Mouse (Mus musculus) frontal cortex, adult 2 months (tissue): ENCODE measurements around the gene Sprr2a3. TPM values are rescaled to one million over a fixed set of nuclear protein-coding genes. Genes with fewer than 3 reads are reported as not detected.

ENCODE experiments used
- polyA plus RNA-seq: library from polyadenylated mRNA; depleted of rRNA; stranded (reverse); fragments of >200 nt; gene quantifications from 2 replicates; pipeline ENCODE4 v1.2.3, GENCODE M21; 2012; rRNA removed

Gene Sprr2a3
- polyA plus RNA-seq, 1 experiment = not detected

Other genes starting within 250 kb of the Sprr2a3 start
- gene Lor, start 202.3 kb upstream of the Sprr2a3 start, polyA plus RNA-seq = 5.2 and 5.4 TPM in 2 replicates
- not detected in 2 replicates for gene Prr9, start 161.5 kb upstream of the Sprr2a3 start, polyA plus RNA-seq
- gene Lelp1, start 142.7 kb upstream of the Sprr2a3 start, polyA plus RNA-seq = not detected in 2 replicates
- gene Sprr2a1, start 69.6 kb upstream of the Sprr2a3 start, polyA plus RNA-seq = 0.06 TPM in 1 of 2 replicates, not detected in the other
- gene Sprr2a2, start 69.5 kb upstream of the Sprr2a3 start, polyA plus RNA-seq = 1.9 and 3.7 TPM in 2 replicates
- not detected in 2 replicates for gene Sprr2b, start 31.2 kb downstream of the Sprr2a3 start, polyA plus RNA-seq
- not detected in 2 replicates for gene Sprr2d, start 53.7 kb downstream of the Sprr2a3 start, polyA plus RNA-seq
- not detected in 2 replicates for gene Sprr2e, start 66.7 kb downstream of the Sprr2a3 start, polyA plus RNA-seq
- 0.21 TPM in 1 of 2 replicates, not detected in the other for gene Sprr2f, start 79.8 kb downstream of the Sprr2a3 start, polyA plus RNA-seq
- gene Sprr2h, start 100.3 kb downstream of the Sprr2a3 start, polyA plus RNA-seq = not detected in 2 replicates
- gene Sprr2i, start 122.6 kb downstream of the Sprr2a3 start, polyA plus RNA-seq = not detected in 2 replicates
- gene Sprr2j-ps, start 132.7 kb downstream of the Sprr2a3 start, polyA plus RNA-seq = not detected in 2 replicates
- gene Gm9774, start 144.0 kb downstream of the Sprr2a3 start, polyA plus RNA-seq = 6.0 and 7.7 TPM in 2 replicates
- gene Sprr2k, start 147.2 kb downstream of the Sprr2a3 start, polyA plus RNA-seq = not detected in 2 replicates
- not detected in 2 replicates for gene Sprr1b, start 153.4 kb downstream of the Sprr2a3 start, polyA plus RNA-seq
- gene Sprr3, start 173.3 kb downstream of the Sprr2a3 start, polyA plus RNA-seq = not detected in 2 replicates
- 0.46 and 0.70 TPM in 2 replicates for gene Sprr1a, start 200.5 kb downstream of the Sprr2a3 start, polyA plus RNA-seq
- gene Sprr4, start 215.1 kb downstream of the Sprr2a3 start, polyA plus RNA-seq = not detected in 2 replicates
- not detected in 2 replicates for gene 2310046K23Rik, start 249.1 kb downstream of the Sprr2a3 start, polyA plus RNA-seq